Mouse (Mus musculus): Measurements from ENCODE around the gene Bnipl.

GRCm38 (mm10) chr3:95295321-95296102 is 44.5 kb upstream of the Bnipl start:
- no peak for TF ChIP-seq CTCF (IDR thresholded peaks at IDR 0.05; ENCODE audit: borderline replicate concordance, insufficient read depth, low read depth, low read length)
- TF ChIP-seq POLR2A (IDR thresholded peaks at IDR 0.05; ENCODE audit: borderline replicate concordance, insufficient read depth, low read length), result no peak
